Mouse (Mus musculus): Measurements from ENCODE around the gene Tmed10.

GRCm38 (mm10) chr12:85361580-85361979, 13.1 kb downstream of the Tmed10 start:
- TF ChIP-seq CTCF (conservative IDR thresholded peaks at IDR 0.05; ENCODE audit: low read length) (no peak), POU5F1 (IDR thresholded peaks at IDR 0.05; ENCODE audit: borderline replicate concordance, low read length) (no peak), NANOG (IDR thresholded peaks at IDR 0.05; ENCODE audit: borderline replicate concordance, low read length) (no peak)

All from E14TG2a.4 (cell line).